Mouse (Mus musculus) heart, postnatal 0 days (tissue): ENCODE measurements at regions not wholly inside any gene's neighbourhood (a gene's known extent, or its start where the extent isn't known, plus 50 kb on each side); places are given as distances from the start of the nearest gene placed in this dataset.

Experiments used
- ATAC-seq: fragments of 200-750 bp; cut with Nextera tagmentation; 2 replicates; pipeline ENCODE4 v1.8.0; 2017; ENCODE audit warnings: low read depth, moderate number of reproducible peaks, moderate library complexity; ENCODE audit not compliant: insufficient read depth
- DNase-seq: peaks from one replicate; pipeline ENCODE4 v3.0.0-alpha.2; 2016; ENCODE audit warnings: low spot score
- H3K27ac ChIP-seq: fragments of 300-500 bp; sonication (generic); 2 replicates; pipeline ENCODE4 v1.5.1; 2014; ENCODE audit warnings: low read depth, mild to moderate bottlenecking
- H3K27me3 ChIP-seq: fragments of 300-500 bp; sonication (generic); 2 replicates; pipeline ENCODE4 v1.6.1; 2014; ENCODE audit warnings: low read length, mixed read lengths; ENCODE audit not compliant: control insufficient read depth, insufficient read depth
- H3K36me3 ChIP-seq: fragments of 300-500 bp; sonication (generic); replicated peaks from 2 replicates; pipeline ENCODE4 v1.6.1; 2014; ENCODE audit warnings: low read length, mixed read lengths; ENCODE audit not compliant: control insufficient read depth, insufficient read depth
- H3K4me1 ChIP-seq: fragments of 300-500 bp; sonication (generic); 2 replicates; pipeline ENCODE4 v1.6.1; 2014; ENCODE audit warnings: antibody characterized with exemption; ENCODE audit not compliant: control insufficient read depth, insufficient read depth
- H3K4me2 ChIP-seq: fragments of 300-500 bp; sonication (generic); 2 replicates; pipeline ENCODE4 v1.6.1; 2014; ENCODE audit warnings: low read depth, mild to moderate bottlenecking, low read length, moderate library complexity
- H3K4me3 ChIP-seq: fragments of 300-500 bp; sonication (generic); 2 replicates; pipeline ENCODE4 v1.5.1; 2014; ENCODE audit warnings: low read depth, low read length
- H3K9ac ChIP-seq: fragments of 300-500 bp; sonication (generic); replicated peaks from 2 replicates; pipeline ENCODE4 v1.6.1; 2014; ENCODE audit warnings: low read depth, low read length, mixed read lengths
- H3K9me3 ChIP-seq: fragments of 300-500 bp; sonication (generic); replicated peaks from 2 replicates; pipeline ENCODE4 v1.6.1; 2016; ENCODE audit warnings: low read length; ENCODE audit not compliant: control insufficient read depth
- CTCF ChIP-seq: IDR thresholded peaks from 2 replicates; pipeline ENCODE4 v1.5.1; 2016; ENCODE audit warnings: antibody characterized with exemption, control low read depth, low read depth
- EP300 ChIP-seq: IDR thresholded peaks from 2 replicates; pipeline ENCODE4 v1.6.1; 2016; ENCODE audit warnings: antibody characterized with exemption, low read depth
- WGBS: fragments of 180-500 bp; shearing (Covaris S2); extraction: QIAGEN DNeasy Blood & Tissue Kit; methylation state at CpG from one replicate; pipeline ENCODE4 v1.1.7; 2014; 5-methylcytosine and 5-hydroxymethylcytosine counted together

GRCm38 (mm10) chr1:137926326-137926725 lies 249.2 kb downstream of the Ptprc start:
- no peak for DNase-seq
- H3K9me3 ChIP-seq: no peaks in the 10 kb centered on the region
- peaks cover 27% of the 10 kb centered on the region for H3K4me1 ChIP-seq
- H3K36me3 ChIP-seq: peaks cover 5% of the 10 kb centered on the region
- no peak overlapping the region for H3K4me2 ChIP-seq
- no peaks in the 10 kb centered on the region for H3K27me3 ChIP-seq
- no peak overlapping the region for H3K9ac ChIP-seq
- TF ChIP-seq CTCF (no peak), EP300 (no peak)
- H3K27ac ChIP-seq: 0 out of 2 replicates have a peak overlapping the region, but pooled peaks have one; percentile 11
- WGBS: 76% methylated on average over 4 of the region's 4 CpGs
- H3K4me3 ChIP-seq: no peak overlapping the region
- ATAC-seq: no peak

DNA sequence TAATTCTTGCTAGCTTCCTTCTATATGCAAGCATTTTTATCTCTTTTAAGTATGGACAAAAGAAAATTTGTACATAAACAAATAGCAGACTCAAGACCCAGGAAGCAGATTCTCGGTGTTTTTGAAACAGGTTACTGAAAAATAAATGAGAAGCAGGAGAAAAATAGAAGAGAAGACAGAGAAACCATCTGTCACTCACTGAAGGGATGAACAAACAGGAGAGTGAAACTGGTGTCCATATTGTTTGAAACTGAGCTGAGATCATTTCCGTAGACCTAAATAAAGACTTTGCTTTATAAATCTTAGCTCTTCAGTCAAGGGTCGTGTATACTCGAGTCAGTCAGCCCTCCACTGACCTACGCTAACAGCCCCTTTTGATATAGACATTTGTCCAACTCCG lies 251.4 kb downstream of the Ptprc start:
- H3K4me3 ChIP-seq: no peak overlapping the region

DNA sequence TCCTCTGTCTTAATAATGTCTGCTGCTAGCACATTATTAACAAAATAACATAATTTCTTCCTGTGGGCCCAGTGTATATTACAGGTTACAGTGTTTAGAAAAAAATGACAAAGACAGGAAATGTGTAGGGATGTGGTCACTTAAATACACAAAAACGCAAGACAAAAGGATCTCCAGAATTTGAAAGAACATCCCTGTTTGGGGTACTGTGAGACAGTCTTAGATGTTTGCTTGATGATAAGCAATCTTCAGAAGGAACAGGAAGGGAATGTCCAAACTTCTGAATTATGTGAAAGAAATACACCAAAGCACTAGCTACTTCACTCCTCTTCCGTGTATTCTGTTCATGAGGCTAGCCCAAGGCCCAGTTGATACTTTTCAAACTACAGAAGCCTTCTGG lies 251.8 kb downstream of the Ptprc start:
- no peak for ATAC-seq
- no peak overlapping the region for H3K9ac ChIP-seq
- no peak overlapping the region for H3K4me3 ChIP-seq
- no peak for DNase-seq
- H3K4me2 ChIP-seq: no peak overlapping the region
- peaks cover 16% of the 10 kb centered on the region for H3K4me1 ChIP-seq
- no peaks in the 10 kb centered on the region for H3K36me3 ChIP-seq
- TF ChIP-seq CTCF (no peak), EP300 (no peak)
- no peaks in the 10 kb centered on the region for H3K9me3 ChIP-seq
- 61% methylated on average over 2 of the region's 2 CpGs for WGBS
- H3K27me3 ChIP-seq: no peaks in the 10 kb centered on the region
- H3K27ac ChIP-seq: peak overlapping the region; percentile 21; the same call in 1 of the 2 replicates

More for the DNA sequence above, 251.4 kb downstream of the Ptprc start:
- no peak for DNase-seq
- no peak for ATAC-seq
- Histone ChIP-seq H3K27ac (0 out of 2 replicates have a peak overlapping the region, but pooled peaks have one; percentile 21), H3K4me2 (no peak overlapping the region), H3K9me3 (no peaks in the 10 kb centered on the region), H3K9ac (no peak overlapping the region), H3K27me3 (no peaks in the 10 kb centered on the region), H3K36me3 (no peaks in the 10 kb centered on the region), H3K4me1 (peaks cover 20% of the 10 kb centered on the region)
- TF ChIP-seq CTCF (no peak), EP300 (no peak)
- 77% methylated on average over 6 of the region's 6 CpGs for WGBS

- no peaks in the 10 kb centered on the region for H3K27me3 ChIP-seq
- peaks cover 10% of the 10 kb centered on the region for H3K4me1 ChIP-seq
- no peak overlapping the region for H3K4me2 ChIP-seq
- H3K36me3 ChIP-seq: no peaks in the 10 kb centered on the region
- no peak overlapping the region for H3K4me3 ChIP-seq
- no peak for ATAC-seq
- TF ChIP-seq CTCF (no peak), EP300 (no peak)
- H3K9me3 ChIP-seq: no peaks in the 10 kb centered on the region
- no peak overlapping the region for H3K9ac ChIP-seq
- WGBS: 74% methylated on average over 7 of the region's 7 CpGs
- no peak overlapping the region for H3K27ac ChIP-seq
- no peak for DNase-seq
Measured at GRCm38 (mm10) chr1:137922769-137923168, 252.7 kb downstream of the Ptprc start.

DNA sequence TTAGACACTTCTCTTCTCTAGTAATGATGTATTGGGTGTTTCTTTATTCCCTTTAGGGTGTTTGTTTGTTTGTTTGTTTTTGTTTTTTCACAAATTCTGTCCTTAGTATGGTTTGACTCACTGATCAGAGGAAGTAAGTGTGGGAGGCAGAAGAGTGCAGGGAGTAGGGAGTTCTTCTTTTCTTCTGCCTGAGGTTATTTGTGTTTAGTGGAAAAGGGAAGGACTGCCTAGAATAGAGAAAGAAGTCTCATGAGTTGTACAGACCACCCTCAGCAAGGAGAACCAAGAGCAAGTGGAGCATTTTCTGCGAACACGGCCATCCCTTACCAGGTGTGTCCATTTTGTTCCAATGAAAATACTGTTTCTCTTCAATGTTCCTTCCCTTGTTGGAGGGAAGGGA lies 253.9 kb downstream of the Ptprc start:
- no peak for DNase-seq
- H3K27ac ChIP-seq: no peak overlapping the region

DNA sequence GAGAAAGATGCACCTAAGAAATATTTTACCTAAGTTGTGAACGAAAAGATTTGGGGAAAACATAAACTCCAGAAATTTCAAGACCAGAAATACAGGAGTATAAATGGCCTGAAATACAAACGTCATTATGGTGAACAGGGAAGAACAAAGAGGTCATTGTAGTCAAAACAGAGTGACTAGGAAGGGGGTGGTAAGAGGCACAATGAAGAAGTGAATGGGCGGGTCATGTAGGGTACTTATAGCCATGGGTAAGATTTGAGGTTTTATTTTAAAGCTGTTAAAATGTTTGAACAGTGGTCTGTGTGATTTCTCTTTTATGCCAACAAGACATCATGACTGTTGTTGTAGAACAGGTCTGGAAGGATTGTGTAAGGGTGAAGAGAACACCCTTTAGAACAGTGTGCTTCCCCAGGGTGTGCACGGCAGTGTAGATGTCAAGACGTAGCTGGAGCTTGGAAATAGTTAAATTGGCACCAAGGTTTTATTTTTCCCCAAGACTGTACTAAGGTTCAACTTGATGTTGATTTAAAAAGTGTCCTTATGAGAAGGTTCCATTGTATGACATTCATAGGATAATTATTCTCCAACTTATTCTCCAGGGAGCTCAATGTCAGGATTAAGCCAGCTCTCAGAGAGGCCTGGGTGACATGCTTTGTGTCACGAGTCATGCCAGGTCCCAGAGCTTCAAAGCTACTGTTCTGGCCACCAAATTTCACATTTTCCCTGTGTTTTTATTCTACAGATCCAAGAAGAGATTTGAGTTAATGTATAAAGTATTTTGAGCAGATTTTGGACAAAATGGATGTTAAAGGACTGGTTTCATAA lies 255.6 kb downstream of the Ptprc start:
- Histone ChIP-seq H3K9me3 (no peaks in the 10 kb centered on the region), H3K4me1 (no peaks in the 10 kb centered on the region), H3K27ac (no peak overlapping the region), H3K4me2 (no peak overlapping the region), H3K4me3 (no peak overlapping the region), H3K36me3 (0 out of 2 replicates have a peak, but pooled peaks cover 6% of the 10 kb centered on the region), H3K9ac (no peak overlapping the region), H3K27me3 (no peaks in the 10 kb centered on the region)
- WGBS: 73% methylated on average over 6 of the region's 6 CpGs
- no peak for DNase-seq
- no peak for TF ChIP-seq CTCF
- no peak for TF ChIP-seq EP300
- ATAC-seq: no peak

More for the DNA sequence above, 253.9 kb downstream of the Ptprc start:
- no peak overlapping the region for H3K4me3 ChIP-seq
- TF ChIP-seq CTCF (no peak), EP300 (no peak)
- no peaks in the 10 kb centered on the region; the same call in 1 of the 2 replicates for H3K4me1 ChIP-seq
- H3K9ac ChIP-seq: no peak overlapping the region
- ATAC-seq: no peak
- no peaks in the 10 kb centered on the region for H3K9me3 ChIP-seq
- WGBS: 72% methylated on average over 2 of the region's 2 CpGs
- 0 out of 2 replicates have a peak, but pooled peaks cover 1% of the 10 kb centered on the region for H3K36me3 ChIP-seq
- no peaks in the 10 kb centered on the region for H3K27me3 ChIP-seq
- H3K4me2 ChIP-seq: no peak overlapping the region
